Mouse (Mus musculus) E14TG2a.4 (cell line): ENCODE results near the gene 4930469K13Rik.

Source experiments
- CTCF ChIP-seq: conservative IDR thresholded peaks from 2 replicates; pipeline ENCODE4 v1.5.1; 2014; ENCODE audit warnings: low read length
- NANOG ChIP-seq: IDR thresholded peaks from 2 replicates; pipeline ENCODE4 v1.6.1; 2014; ENCODE audit warnings: borderline replicate concordance, low read length, mixed read lengths
- POU5F1 ChIP-seq: IDR thresholded peaks from 2 replicates; pipeline ENCODE4 v1.6.1; 2014; ENCODE audit warnings: low read length, borderline replicate concordance

- no peak for TF ChIP-seq CTCF
- TF ChIP-seq POU5F1: no peak
- TF ChIP-seq NANOG: no peak
These were observed 46.1 kb upstream of the 4930469K13Rik start for GRCm38 (mm10) chr11:34144421-34144820.
